Mouse (Mus musculus) bone marrow macrophage, adult 2 months (primary cell): Measurements from ENCODE around the gene Hipk2.

Experiments used
- CTCF ChIP-seq: IDR thresholded peaks from 2 replicates; pipeline ENCODE4 v1.5.1; 2012; ENCODE audit warnings: low read depth, mild to moderate bottlenecking, low read length, moderate library complexity
- POLR2A ChIP-seq: IDR thresholded peaks from 2 replicates; pipeline ENCODE4 v1.6.1; 2012; ENCODE audit warnings: mild to moderate bottlenecking, low read depth, low read length, borderline replicate concordance

GRCm38 (mm10) chr6:38917415-38917814 is 41.5 kb upstream of the Hipk2 start:
- TF ChIP-seq POLR2A (no peak), CTCF (no peak)
